Mouse (Mus musculus) MEL (cell line): ENCODE measurements around the gene Mmel1. TPM values are rescaled to one million over a fixed set of nuclear protein-coding genes. Genes with fewer than 3 reads are reported as not detected.

ENCODE experiments used
- DNase-seq: peaks from one replicate; pipeline ENCODE4 v3.0.0; 2011; ENCODE audit warnings: low read depth, low spot score
- H3K27ac ChIP-seq: 2 replicates; pipeline ENCODE4 v1.5.1; 2012; ENCODE audit warnings: low read depth, mild to moderate bottlenecking, control low read depth, low read length, moderate library complexity; ENCODE audit not compliant: control insufficient read depth
- H3K27me3 ChIP-seq, 2 experiments: fragments of 150-350 bp in 1 of 2; sonication (generic) in 1 of 2; 2 replicates each; pipeline ENCODE4 v1.6.1; 2012; ENCODE audit warnings: low read length in 2 of 2, mild to moderate bottlenecking in 2 of 2, improper control_type of control experiment in 1 of 2, moderate library complexity in 1 of 2; ENCODE audit not compliant: insufficient read depth in 2 of 2, control insufficient read depth in 1 of 2
- H3K36me3 ChIP-seq, 2 experiments: 2 replicates each; pipeline ENCODE4 v1.6.1; 2012 to 2014; ENCODE audit warnings: low read length in 2 of 2, improper control_type of control experiment in 1 of 2, inconsistent platforms in 1 of 2, mild to moderate bottlenecking in 1 of 2; ENCODE audit not compliant: insufficient read depth in 2 of 2, control insufficient read depth in 1 of 2
- H3K4me1 ChIP-seq, 2 experiments: fragments of 150-350 bp in 1 of 2; sonication (generic) in 1 of 2; 2 replicates each; pipeline ENCODE4 v1.6.1; 2012; ENCODE audit warnings: low read length in 2 of 2, improper control_type of control experiment in 1 of 2, mild to moderate bottlenecking in 1 of 2; ENCODE audit not compliant: insufficient read depth in 2 of 2, control insufficient read depth in 1 of 2
- H3K4me3 ChIP-seq, 2 experiments: fragments of 150-350 bp in 1 of 2; sonication (generic) in 1 of 2; 2 replicates each; pipeline ENCODE4 v1.5.1; 2012; ENCODE audit warnings: low read depth in 2 of 2, low read length in 2 of 2, mild to moderate bottlenecking in 2 of 2, moderate library complexity in 2 of 2, control low read depth in 1 of 2, improper control_type of control experiment in 1 of 2; ENCODE audit not compliant: control insufficient read depth in 1 of 2, insufficient read depth in 1 of 2
- H3K79me2 ChIP-seq: 2 replicates; pipeline ENCODE4 v1.6.1; 2012; ENCODE audit warnings: mild to moderate bottlenecking, low read length, moderate library complexity; ENCODE audit not compliant: control insufficient read depth, poor library complexity, insufficient read depth
- H3K9ac ChIP-seq: 2 replicates; pipeline ENCODE4 v1.6.1; 2012; ENCODE audit warnings: low read depth, mild to moderate bottlenecking, control low read depth, low read length, moderate library complexity; ENCODE audit not compliant: control insufficient read depth, poor library complexity, severe bottlenecking
- H3K9me3 ChIP-seq: fragments of 150-350 bp; sonication (generic); replicated peaks from 2 replicates; pipeline ENCODE4 v1.6.1; 2012; ENCODE audit warnings: mild to moderate bottlenecking, low read length, improper control_type of control experiment, moderate library complexity; ENCODE audit not compliant: insufficient read depth
- CHD1 ChIP-seq: IDR thresholded peaks from 2 replicates; pipeline ENCODE4 v1.6.1; 2012; ENCODE audit warnings: low read depth, mild to moderate bottlenecking, inconsistent platforms, low read length, improper control_type of control experiment
- E2F4 ChIP-seq: IDR thresholded peaks from 2 replicates; pipeline ENCODE4 v1.6.1; 2011; ENCODE audit warnings: low read depth, low read length, improper control_type of control experiment, borderline replicate concordance
- ELF1 ChIP-seq: IDR thresholded peaks from 2 replicates; pipeline ENCODE4 v1.6.1; 2014; ENCODE audit warnings: low read depth, mild to moderate bottlenecking, inconsistent platforms, low read length, improper control_type of control experiment, moderate library complexity
- EP300 ChIP-seq, 2 experiments: IDR thresholded peaks; 2 replicates each; pipeline ENCODE4 v1.6.1; 2011; ENCODE audit warnings: improper control_type of control experiment in 2 of 2, low read length in 2 of 2, low read depth in 1 of 2, mild to moderate bottlenecking in 1 of 2
- ETS1 ChIP-seq: IDR thresholded peaks from 2 replicates; pipeline ENCODE4 v1.6.1; 2012; ENCODE audit warnings: low read depth, mild to moderate bottlenecking, inconsistent platforms, low read length, improper control_type of control experiment, moderate library complexity
- GABPA ChIP-seq: IDR thresholded peaks from 2 replicates; pipeline ENCODE4 v1.6.1; 2012; ENCODE audit warnings: low read depth, mild to moderate bottlenecking, inconsistent platforms, low read length, improper control_type of control experiment, moderate library complexity
- GATA1 ChIP-seq: IDR thresholded peaks from 2 replicates; pipeline ENCODE4 v1.6.1; 2011; ENCODE audit warnings: low read depth, low read length, improper control_type of control experiment
- MAZ ChIP-seq: IDR thresholded peaks from 2 replicates; pipeline ENCODE4 v1.6.1; 2012; ENCODE audit warnings: low read depth, mild to moderate bottlenecking, inconsistent platforms, low read length, improper control_type of control experiment
- MXI1 ChIP-seq: IDR thresholded peaks from 2 replicates; pipeline ENCODE4 v1.6.1; 2011; ENCODE audit warnings: mild to moderate bottlenecking, low read depth, low read length, improper control_type of control experiment
- MYC ChIP-seq: IDR thresholded peaks from 2 replicates; pipeline ENCODE4 v1.6.1; 2011; ENCODE audit warnings: low read depth, mild to moderate bottlenecking, low read length, improper control_type of control experiment, moderate library complexity
- NELFE ChIP-seq: IDR thresholded peaks from 2 replicates; pipeline ENCODE4 v1.6.1; 2011; ENCODE audit warnings: low read depth, low read length, improper control_type of control experiment
- POLR2A ChIP-seq, 2 experiments: IDR thresholded peaks; 2 replicates each; pipeline ENCODE4 v1.6.1; 2011 to 2012; ENCODE audit warnings: low read length in 2 of 2, mild to moderate bottlenecking in 2 of 2, control low read depth in 1 of 2, improper control_type of control experiment in 1 of 2, low read depth in 1 of 2, moderate library complexity in 1 of 2; ENCODE audit not compliant: control insufficient read depth in 1 of 2, insufficient read depth in 1 of 2, poor library complexity in 1 of 2
- POLR2AphosphoS5 ChIP-seq: IDR thresholded peaks from 2 replicates; pipeline ENCODE4 v1.6.1; 2012; ENCODE audit warnings: low read depth, borderline replicate concordance, mild to moderate bottlenecking, inconsistent platforms, low read length, moderate library complexity, mixed read lengths
- RAD21 ChIP-seq: IDR thresholded peaks from 2 replicates; pipeline ENCODE4 v1.6.1; 2011; ENCODE audit warnings: mild to moderate bottlenecking, low read depth, low read length, improper control_type of control experiment
- RCOR1 ChIP-seq: IDR thresholded peaks from 2 replicates; pipeline ENCODE4 v1.6.1; 2012; ENCODE audit warnings: low read depth, mild to moderate bottlenecking, inconsistent platforms, low read length, improper control_type of control experiment
- SIN3A ChIP-seq: IDR thresholded peaks from 2 replicates; pipeline ENCODE4 v1.6.1; 2012; ENCODE audit warnings: low read length, improper control_type of control experiment, inconsistent platforms
- SMC3 ChIP-seq: IDR thresholded peaks from 2 replicates; pipeline ENCODE4 v1.6.1; 2011; ENCODE audit warnings: low read depth, low read length, improper control_type of control experiment
- TAL1 ChIP-seq: IDR thresholded peaks from 2 replicates; pipeline ENCODE4 v1.6.1; 2012; ENCODE audit warnings: mild to moderate bottlenecking, inconsistent platforms, low read length, moderate library complexity, mixed read lengths
- TBP ChIP-seq: IDR thresholded peaks from 2 replicates; pipeline ENCODE4 v1.8.0; 2011; ENCODE audit warnings: low read depth, low read length, improper control_type of control experiment
- TCF12 ChIP-seq: IDR thresholded peaks from 2 replicates; pipeline ENCODE4 v1.6.1; 2014; ENCODE audit warnings: low read depth, mild to moderate bottlenecking, inconsistent platforms, low read length, improper control_type of control experiment, moderate library complexity
- UBTF ChIP-seq: IDR thresholded peaks from 2 replicates; pipeline ENCODE4 v1.6.1; 2012; ENCODE audit warnings: low read depth, mild to moderate bottlenecking, inconsistent platforms, low read length, improper control_type of control experiment, moderate library complexity, borderline replicate concordance; ENCODE audit not compliant: insufficient read depth
- ZMIZ1 ChIP-seq: IDR thresholded peaks from 2 replicates; pipeline ENCODE4 v1.6.1; 2012; ENCODE audit warnings: low read depth, mild to moderate bottlenecking, inconsistent platforms, low read length, improper control_type of control experiment, moderate library complexity
- polyA plus RNA-seq, 2 experiments: library from polyadenylated mRNA; stranded (reverse) in 1 of 2; unstranded in 1 of 2; fragments of >175 nt in 1 of 2; fragments of >200 nt in 1 of 2; gene quantifications; 2 replicates each; pipeline versions ENCODE4 v1.2.1 to v1.2.4; 2012; ENCODE audit warnings: low replicate concordance in 2 of 2, low read depth in 1 of 2; ENCODE audit not compliant: insufficient read length in 2 of 2, insufficient read depth in 1 of 2, missing spikeins in 1 of 2
- total RNA-seq: library from RNA; depleted of rRNA; stranded (reverse); fragments of 300-350 nt; gene quantifications from 2 replicates; pipeline ENCODE4 v1.2.3, GENCODE M21; 2012

Mmel1 gene
- total and polyA plus RNA-seq, 3 experiments = 0.07 to 0.08 TPM; not detected in 1

DNA sequence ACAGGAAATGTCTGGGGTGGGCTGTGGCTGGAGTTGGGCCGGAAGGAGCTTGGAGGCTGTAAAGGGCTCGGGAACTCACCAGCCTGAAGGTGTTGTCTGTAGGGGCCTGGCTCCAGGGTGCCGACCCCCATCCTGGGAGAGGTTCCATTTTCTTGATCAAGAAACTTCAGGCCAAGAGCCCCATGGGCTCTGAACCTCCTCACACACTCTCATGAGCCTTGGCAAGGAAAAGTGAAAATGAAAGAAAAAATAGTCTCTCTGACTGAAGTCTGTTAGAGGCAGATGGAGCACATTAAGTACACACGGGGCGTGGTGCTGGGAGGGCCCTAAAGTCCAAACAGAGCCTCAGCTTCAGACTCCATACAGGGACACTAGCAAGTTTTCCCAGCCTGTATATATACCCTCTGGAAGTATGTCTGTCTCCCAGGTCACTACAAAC is 58.5 kb downstream of the Mmel1 start:
- peaks cover 3 to 24% of the 10 kb centered on the region in 2 experiments; a peak in 3 of 4 replicates for H3K4me1 ChIP-seq
- H3K4me3 ChIP-seq = peak overlapping the region; percentile 58 to 76
- H3K79me2 ChIP-seq = no peaks in the 10 kb centered on the region; the same call in none of the 2 replicates
- H3K36me3 ChIP-seq = peaks cover 0 to 4% of the 10 kb centered on the region in 2 experiments; a peak in 1 of 4 replicates
- DNase-seq = peak; percentile 68
- peak overlapping the region; percentile 89 for H3K27ac ChIP-seq
- H3K9ac ChIP-seq = peak overlapping the region; percentile 67
- no peaks in the 10 kb centered on the region for H3K9me3 ChIP-seq
- H3K27me3 ChIP-seq = no peaks in the 10 kb centered on the region; a peak in 1 of 4 replicates
- TF ChIP-seq ELF1 (0 out of 2 replicates have a peak, but pooled peaks have one; percentile 7), ETS1 (no peak; the same call in 1 of the 2 replicates), SMC3 (no peak), MXI1 (peak; percentile 63; the same call in 1 of the 2 replicates), MYC (0 out of 2 replicates have a peak, but pooled peaks have one; percentile 6)

DNA sequence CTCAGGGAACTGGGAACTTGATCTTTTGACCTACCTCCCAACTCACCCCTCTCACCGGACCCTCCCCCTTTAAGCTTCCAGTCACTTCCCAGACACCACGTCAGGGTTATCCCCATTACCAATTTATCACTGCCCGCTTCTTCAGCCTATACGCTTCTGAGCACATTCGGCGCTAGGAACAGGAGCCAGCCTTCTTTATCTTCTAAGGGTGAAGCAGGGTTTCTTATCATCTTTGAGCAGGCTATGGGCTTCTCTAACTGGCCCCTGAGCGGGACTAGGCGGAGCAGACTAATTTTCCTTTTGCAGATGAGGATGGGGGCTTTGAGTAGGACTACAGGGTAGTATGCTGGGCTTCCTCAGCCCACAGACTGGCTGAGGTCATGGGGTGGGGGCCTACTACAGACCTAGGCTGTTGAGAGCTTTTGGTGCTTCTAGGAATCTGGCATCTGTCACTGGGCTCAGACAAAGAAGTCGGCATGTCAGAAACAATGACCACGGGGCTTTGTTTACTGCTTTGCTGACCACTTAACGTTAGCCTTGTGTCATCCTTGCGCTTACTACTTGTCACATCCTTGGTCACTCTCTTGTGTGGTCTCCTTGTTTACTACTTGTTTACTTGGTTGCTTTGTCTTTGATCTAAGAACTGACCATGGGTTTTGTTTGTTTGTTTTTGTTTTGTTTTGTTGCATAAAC is 59.2 kb downstream of the Mmel1 start, which contains the start of gene Tnfrsf14:
TSS of gene Tnfrsf14 (minus strand) at position 169 of the 693 bp plus-strand sequence.
- Histone ChIP-seq H3K9ac (peak within 1 kb of the TSS; percentile 68), H3K4me3 (peak within 1 kb of the TSS; percentile 58 to 76), H3K4me1 (peaks cover 3 to 24% of the 10 kb centered on the region in 2 experiments; a peak in 3 of 4 replicates), H3K27ac (peak within 1 kb of the TSS; percentile 89), H3K36me3 (peaks cover 0 to 4% of the 10 kb centered on the region in 2 experiments; a peak in 1 of 4 replicates), H3K9me3 (no peaks in the 10 kb centered on the region), H3K27me3 (no peaks in the 10 kb centered on the region; a peak in 1 of 4 replicates), H3K79me2 (no peaks in the 10 kb centered on the region; the same call in none of the 2 replicates)
- DNase-seq = peak; percentile 85
- TF ChIP-seq ETS1 (peak; percentile 61), RCOR1 (peak; percentile 66), SIN3A (peak; percentile 55; the same call in 1 of the 2 replicates), TCF12 (peak; percentile 91), UBTF (0 out of 2 replicates have a peak, but pooled peaks have one; percentile 63), RAD21 (no peak), GABPA (no peak), TBP (peak; percentile 84), ELF1 (0 out of 2 replicates have a peak, but pooled peaks have one; percentile 41), POLR2AphosphoS5 (no peak), TAL1 (peak; percentile 89), GATA1 (peak; percentile 90), E2F4 (no peak), ZMIZ1 (peak; percentile 55), MXI1 (peak; percentile 79; the same call in 1 of the 2 replicates), MAZ (0 out of 2 replicates have a peak, but pooled peaks have one; percentile 22), NELFE (peak; percentile 50), CHD1 (0 out of 2 replicates have a peak, but pooled peaks have one; percentile 22), EP300 (IDR thresholded peaks at IDR 0.05; ENCODE audit: low read depth in 1 of 2, low read length in 2 of 2) (peak; percentile 78 to 89), POLR2A (IDR thresholded peaks at IDR 0.05; ENCODE audit: control insufficient read depth in 1 of 2, insufficient read depth in 1 of 2, low read depth in 1 of 2, low read length in 2 of 2, poor library complexity in 1 of 2) (peak in 1 of 2 experiments; percentile 78; a peak in 2 of 4 replicates)
